Mouse (Mus musculus) midbrain, embryonic 12.5 days (tissue): Measurements from ENCODE around the gene Acin1. TPM values are rescaled to one million over a fixed set of nuclear protein-coding genes. Genes with fewer than 3 reads are reported as not detected.

ENCODE experiments used
- ATAC-seq: fragments of 200-750 bp; cut with Nextera tagmentation; 2 replicates; pipeline ENCODE4 v1.8.0; 2017; ENCODE audit warnings: low read depth, moderate TSS enrichment, moderate library complexity; ENCODE audit not compliant: low FRiP score
- H3K27ac ChIP-seq: fragments of 300-500 bp; sonication (generic); replicated peaks from 2 replicates; pipeline ENCODE4 v1.5.1; 2016; ENCODE audit warnings: mild to moderate bottlenecking
- H3K27me3 ChIP-seq: fragments of 300-500 bp; sonication (generic); 2 replicates; pipeline ENCODE4 v1.6.1; 2016; ENCODE audit warnings: mild to moderate bottlenecking
- H3K36me3 ChIP-seq: fragments of 300-500 bp; sonication (generic); 2 replicates; pipeline ENCODE4 v1.6.1; 2016
- H3K4me1 ChIP-seq: fragments of 300-500 bp; sonication (generic); 2 replicates; pipeline ENCODE4 v1.6.1; 2016
- H3K4me2 ChIP-seq: fragments of 300-500 bp; sonication (generic); replicated peaks from 2 replicates; pipeline ENCODE4 v1.6.1; 2016; ENCODE audit warnings: mild to moderate bottlenecking, moderate library complexity
- H3K4me3 ChIP-seq: fragments of 300-500 bp; sonication (generic); 2 replicates; pipeline ENCODE4 v1.5.1; 2016; ENCODE audit warnings: mild to moderate bottlenecking
- H3K9ac ChIP-seq: fragments of 300-500 bp; sonication (generic); replicated peaks from 2 replicates; pipeline ENCODE4 v1.6.1; 2016; ENCODE audit warnings: mild to moderate bottlenecking, moderate library complexity
- H3K9me3 ChIP-seq: fragments of 300-500 bp; sonication (generic); 2 replicates; pipeline ENCODE4 v1.6.1; 2016; ENCODE audit warnings: mild to moderate bottlenecking
- WGBS: fragments of 180-500 bp; shearing (Covaris S2); methylation state at CpG from one replicate; pipeline ENCODE4 v1.1.7; 2016; 5-methylcytosine and 5-hydroxymethylcytosine counted together
- polyA plus RNA-seq: library from polyadenylated mRNA; unstranded; fragments of >200 nt; fragmentation: Nextera tagmentation; extraction: Ambion mirVana; gene quantifications from 2 replicates; pipeline ENCODE4 v1.2.1, GENCODE M21; 2016

The Acin1 gene
- polyA plus RNA-seq, 1 experiment from 2014 or later: 178 TPM

- Histone ChIP-seq H3K27ac (no peak overlapping the region), H3K36me3 (no peaks in the 10 kb centered on the region), H3K9me3 (no peaks in the 10 kb centered on the region), H3K9ac (peak overlapping the region; percentile 55), H3K27me3 (peaks cover 7% of the 10 kb centered on the region; the same call in 1 of the 2 replicates), H3K4me3 (peak overlapping the region; percentile 35), H3K4me2 (peak overlapping the region; percentile 66), H3K4me1 (no peaks in the 10 kb centered on the region; the same call in 1 of the 2 replicates)
- WGBS: 2% methylated on average over 15 of the region's 15 CpGs
- peak; percentile 55; the same call in 1 of the 2 replicates for ATAC-seq
Measured at GRCm38 (mm10) chr14:54714617-54715081, 27.9 kb upstream of the Acin1 start.

- H3K4me2 ChIP-seq: peak overlapping the region; percentile 66
- no peaks in the 10 kb centered on the region; the same call in 1 of the 2 replicates for H3K4me1 ChIP-seq
- H3K27me3 ChIP-seq: peaks cover 7% of the 10 kb centered on the region; the same call in 1 of the 2 replicates
- peak overlapping the region; percentile 55; the same call in 1 of the 2 replicates for H3K9ac ChIP-seq
- no peaks in the 10 kb centered on the region for H3K9me3 ChIP-seq
- WGBS: 3% methylated on average over 13 of the region's 13 CpGs
- peak overlapping the region; percentile 35 for H3K4me3 ChIP-seq
- H3K27ac ChIP-seq: no peak overlapping the region
- ATAC-seq: peak; percentile 48; the same call in 1 of the 2 replicates
- no peaks in the 10 kb centered on the region for H3K36me3 ChIP-seq
Measured at GRCm38 (mm10) chr14:54714121-54714520, 27.4 kb upstream of the Acin1 start.

GRCm38 (mm10) chr14:54712861-54713260, 26.1 kb upstream of the Acin1 start:
- Histone ChIP-seq H3K4me2 (no peak overlapping the region), H3K9me3 (no peaks in the 10 kb centered on the region), H3K27ac (no peak overlapping the region), H3K9ac (no peak overlapping the region), H3K36me3 (no peaks in the 10 kb centered on the region), H3K4me3 (no peak overlapping the region), H3K4me1 (no peaks in the 10 kb centered on the region; the same call in 1 of the 2 replicates), H3K27me3 (peaks cover 7% of the 10 kb centered on the region; the same call in 1 of the 2 replicates)
- no peak for ATAC-seq
- WGBS: 77% methylated on average over 8 of the region's 8 CpGs

- H3K9ac ChIP-seq: no peak within 1 kb of the TSS
Measured at GRCm38 (mm10) chr14:54712074-54712473, 25.3 kb upstream of the Acin1 start, which contains the start of gene Cebpe. Cebpe (minus strand) TSS chr14:54712174.

DNA sequence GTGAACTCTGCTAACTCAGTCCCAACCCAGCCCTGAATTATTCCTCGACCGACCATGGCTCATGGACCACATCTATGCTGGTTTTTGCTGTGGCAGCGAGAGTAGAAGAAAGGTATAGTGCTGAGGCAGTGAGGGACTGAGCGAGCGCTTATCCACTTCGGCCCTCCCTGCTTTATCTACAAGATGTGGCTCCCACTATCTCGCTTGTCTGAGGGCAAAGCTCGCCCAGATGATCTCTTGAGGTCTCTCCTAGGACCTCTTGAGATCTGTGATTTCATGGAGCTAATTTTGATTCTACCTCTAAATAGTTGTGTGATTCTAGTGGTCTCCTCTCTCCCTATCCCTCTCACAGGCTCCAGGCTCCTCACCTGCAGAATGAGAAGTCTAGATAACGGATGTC, 22.3 kb upstream of the Acin1 start:
- ATAC-seq: no peak
- no peak overlapping the region for H3K4me3 ChIP-seq
- H3K4me2 ChIP-seq: no peak overlapping the region
- H3K9me3 ChIP-seq: no peaks in the 10 kb centered on the region
- H3K4me1 ChIP-seq: no peaks in the 10 kb centered on the region
- WGBS: 90% methylated on average over 9 of the region's 9 CpGs
- no peaks in the 10 kb centered on the region for H3K36me3 ChIP-seq
- H3K27ac ChIP-seq: no peak overlapping the region
- no peak overlapping the region for H3K9ac ChIP-seq
- no peaks in the 10 kb centered on the region for H3K27me3 ChIP-seq

More at GRCm38 (mm10) chr14:54712074-54712473, 25.3 kb upstream of the Acin1 start, which contains the start of gene Cebpe:
- H3K9me3 ChIP-seq: no peaks in the 10 kb centered on the region
- H3K36me3 ChIP-seq: no peaks in the 10 kb centered on the region
- H3K4me2 ChIP-seq: no peak within 1 kb of the TSS
- no peak within 1 kb of the TSS for H3K4me3 ChIP-seq
- no peak for ATAC-seq
- WGBS: 85% methylated on average over 7 of the region's 7 CpGs
- peaks cover 7% of the 10 kb centered on the region; the same call in 1 of the 2 replicates for H3K27me3 ChIP-seq
- no peak within 1 kb of the TSS for H3K27ac ChIP-seq
- H3K4me1 ChIP-seq: no peaks in the 10 kb centered on the region; the same call in 1 of the 2 replicates

- 54% methylated on average over 15 of the region's 17 CpGs for WGBS
- Histone ChIP-seq H3K36me3 (no peaks in the 10 kb centered on the region), H3K27ac (no peak overlapping the region), H3K9me3 (no peaks in the 10 kb centered on the region), H3K4me2 (no peak overlapping the region), H3K4me1 (no peaks in the 10 kb centered on the region), H3K27me3 (0 out of 2 replicates have a peak, but pooled peaks cover 2% of the 10 kb centered on the region), H3K9ac (0 out of 2 replicates have a peak overlapping the region, but pooled peaks have one; percentile 20), H3K4me3 (no peak overlapping the region)
- no peak for ATAC-seq
Measured at GRCm38 (mm10) chr14:54706589-54707320, 20.0 kb upstream of the Acin1 start.

GRCm38 (mm10) chr14:54705844-54706243, 19.1 kb upstream of the Acin1 start:
- ATAC-seq: no peak
- no peaks in the 10 kb centered on the region for H3K36me3 ChIP-seq

GRCm38 (mm10) chr14:54703207-54703606, 16.5 kb upstream of the Acin1 start:
- H3K36me3 ChIP-seq: no peaks in the 10 kb centered on the region
- no peaks in the 10 kb centered on the region for H3K4me1 ChIP-seq
- 0 out of 2 replicates have a peak, but pooled peaks cover 3% of the 10 kb centered on the region for H3K27me3 ChIP-seq
- no peaks in the 10 kb centered on the region for H3K9me3 ChIP-seq
- H3K4me3 ChIP-seq: no peak overlapping the region
- no peak for ATAC-seq
- 69% methylated on average over 10 of the region's 10 CpGs for WGBS
- no peak overlapping the region for H3K9ac ChIP-seq
- no peak overlapping the region for H3K27ac ChIP-seq
- H3K4me2 ChIP-seq: no peak overlapping the region

More at GRCm38 (mm10) chr14:54705844-54706243, 19.1 kb upstream of the Acin1 start:
- Histone ChIP-seq H3K27me3 (0 out of 2 replicates have a peak, but pooled peaks cover 3% of the 10 kb centered on the region), H3K9ac (no peak overlapping the region), H3K27ac (no peak overlapping the region), H3K4me3 (no peak overlapping the region), H3K4me2 (no peak overlapping the region), H3K4me1 (no peaks in the 10 kb centered on the region), H3K9me3 (no peaks in the 10 kb centered on the region)
- WGBS: 59% methylated on average over 5 of the region's 5 CpGs

- ATAC-seq: no peak
- H3K27ac ChIP-seq: no peak overlapping the region
- no peaks in the 10 kb centered on the region for H3K4me1 ChIP-seq
- no peak overlapping the region for H3K4me3 ChIP-seq
- H3K36me3 ChIP-seq: no peaks in the 10 kb centered on the region
- no peaks in the 10 kb centered on the region for H3K9me3 ChIP-seq
- H3K27me3 ChIP-seq: 0 out of 2 replicates have a peak, but pooled peaks cover 3% of the 10 kb centered on the region
- 9% methylated on average over 6 of the region's 6 CpGs for WGBS
- H3K4me2 ChIP-seq: no peak overlapping the region
- H3K9ac ChIP-seq: no peak overlapping the region
Measured at GRCm38 (mm10) chr14:54701298-54701697, 14.6 kb upstream of the Acin1 start.

- no peak overlapping the region for H3K27ac ChIP-seq
- WGBS: 53% methylated on average over 3 of the region's 3 CpGs
- ATAC-seq: no peak
- H3K9me3 ChIP-seq: no peaks in the 10 kb centered on the region
- H3K4me3 ChIP-seq: no peak overlapping the region
- 0 out of 2 replicates have a peak, but pooled peaks cover under 1% of the 10 kb centered on the region for H3K36me3 ChIP-seq
- no peak overlapping the region for H3K9ac ChIP-seq
- no peak overlapping the region for H3K4me2 ChIP-seq
- H3K27me3 ChIP-seq: 0 out of 2 replicates have a peak, but pooled peaks cover 3% of the 10 kb centered on the region
- H3K4me1 ChIP-seq: no peaks in the 10 kb centered on the region
Measured at GRCm38 (mm10) chr14:54699586-54699985, 12.9 kb upstream of the Acin1 start.

DNA sequence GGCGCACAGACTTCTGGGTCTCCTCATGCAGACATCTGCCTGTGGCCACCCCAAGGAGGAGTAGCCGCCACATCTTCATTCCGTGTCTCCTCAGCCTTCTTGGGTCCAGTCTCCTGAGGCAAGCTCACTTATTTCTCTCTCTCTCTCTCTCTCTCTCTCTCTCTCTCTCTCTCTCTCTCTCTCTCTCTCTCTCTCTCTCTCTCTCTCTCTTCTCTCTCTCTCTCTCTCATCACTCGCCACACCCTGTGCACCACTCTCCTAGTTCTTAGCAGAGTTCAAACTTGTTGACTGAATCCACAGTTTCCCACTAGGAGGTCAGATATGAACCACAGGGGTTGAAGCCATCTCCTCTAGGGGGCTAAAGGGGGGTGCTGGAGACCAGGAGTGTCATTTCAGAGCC, 12.0 kb upstream of the Acin1 start, which contains the start of gene Gm29776:
Gene Gm29776, minus strand, starts transcription at position 101 of the 400 bp plus-strand sequence.
- no peaks in the 10 kb centered on the region for H3K9me3 ChIP-seq
- WGBS: 67% methylated on average over 4 of the region's 4 CpGs
- H3K9ac ChIP-seq: no peak within 1 kb of the TSS
- H3K4me1 ChIP-seq: no peaks in the 10 kb centered on the region
- no peak within 1 kb of the TSS for H3K4me3 ChIP-seq
- H3K27ac ChIP-seq: no peak within 1 kb of the TSS
- no peak for ATAC-seq
- no peak within 1 kb of the TSS for H3K4me2 ChIP-seq
- H3K36me3 ChIP-seq: peaks cover 8% of the 10 kb centered on the region
- 0 out of 2 replicates have a peak, but pooled peaks cover 3% of the 10 kb centered on the region for H3K27me3 ChIP-seq

DNA sequence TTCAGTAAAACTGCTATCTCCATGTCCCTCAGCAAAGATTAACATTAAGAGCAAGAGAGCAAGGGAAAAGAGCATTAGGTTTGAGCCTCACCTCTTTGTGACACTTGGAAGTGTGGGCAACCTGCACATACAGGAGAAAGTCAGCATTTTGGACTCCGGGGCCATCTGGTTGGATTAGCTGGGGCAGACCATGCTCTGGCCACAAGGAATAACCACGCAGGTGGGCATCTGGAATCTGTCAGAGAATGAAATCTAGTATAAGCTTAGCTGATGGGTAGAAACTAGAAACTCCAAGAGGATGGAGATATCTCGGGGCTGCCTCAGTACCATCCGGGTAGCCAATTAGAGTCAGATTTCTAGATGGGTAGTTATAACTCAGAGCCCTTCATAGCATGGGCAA, 10.0 kb upstream of the Acin1 start:
- 88% methylated on average over 4 of the region's 4 CpGs for WGBS
- ATAC-seq: no peak

More for the DNA sequence above, 10.0 kb upstream of the Acin1 start:
- Histone ChIP-seq H3K4me1 (no peaks in the 10 kb centered on the region), H3K4me3 (no peak overlapping the region), H3K9me3 (no peaks in the 10 kb centered on the region), H3K9ac (no peak overlapping the region), H3K36me3 (peaks cover 22% of the 10 kb centered on the region), H3K27me3 (0 out of 2 replicates have a peak, but pooled peaks cover under 1% of the 10 kb centered on the region), H3K27ac (no peak overlapping the region), H3K4me2 (no peak overlapping the region)
